Mouse (Mus musculus) spleen, adult 2 months (tissue): ENCODE results near the gene Aox3. TPM values are rescaled to one million over a fixed set of nuclear protein-coding genes. Genes with fewer than 3 reads are reported as not detected.

Source experiments
- DNase-seq, 2 experiments: peaks; one replicate each; pipeline versions ENCODE4 v3.0.0 to v3.0.0-alpha.2; 2012 to 2021; ENCODE audit warnings: low spot score in 2 of 2, low read depth in 1 of 2
- H3K27ac ChIP-seq: fragments of 200-500 bp; 2 replicates; pipeline ENCODE4 v1.5.1; 2012; ENCODE audit warnings: low read length, inconsistent platforms; ENCODE audit not compliant: insufficient read depth
- H3K27me3 ChIP-seq: fragments of 200-500 bp; 2 replicates; pipeline ENCODE4 v1.6.1; 2012; ENCODE audit warnings: mild to moderate bottlenecking, moderate library complexity, low read length, inconsistent platforms; ENCODE audit not compliant: control insufficient read depth, insufficient read depth
- H3K36me3 ChIP-seq: fragments of 200-500 bp; 2 replicates; pipeline ENCODE4 v1.6.1; 2012; ENCODE audit warnings: mild to moderate bottlenecking, low read length, inconsistent platforms; ENCODE audit not compliant: control insufficient read depth, insufficient read depth
- H3K4me1 ChIP-seq: fragments of 200-500 bp; 2 replicates; pipeline ENCODE4 v1.6.1; 2011; ENCODE audit warnings: inconsistent platforms; ENCODE audit not compliant: control insufficient read depth, insufficient read depth, insufficient read length
- H3K4me3 ChIP-seq: fragments of 200-500 bp; 2 replicates; pipeline ENCODE4 v1.5.1; 2011; ENCODE audit warnings: mild to moderate bottlenecking, inconsistent platforms; ENCODE audit not compliant: insufficient read depth, insufficient read length; ENCODE audit errors: extremely low read depth
- CTCF ChIP-seq: fragments of 200-500 bp; IDR thresholded peaks from 2 replicates; pipeline ENCODE4 v1.5.1; 2011; ENCODE audit warnings: mild to moderate bottlenecking, inconsistent platforms; ENCODE audit not compliant: insufficient read depth, insufficient read length, insufficient replicate concordance; ENCODE audit errors: extremely low read depth
- POLR2A ChIP-seq: fragments of 200-500 bp; IDR thresholded peaks from 2 replicates; pipeline ENCODE4 v1.6.1; 2011; ENCODE audit warnings: low read depth, low read length, inconsistent platforms
- WGBS: fragments of 180-500 bp; shearing (Covaris S2); methylation state at CpG from one replicate; pipeline ENCODE4 v1.1.7; 2018; 5-methylcytosine and 5-hydroxymethylcytosine counted together
- polyA plus RNA-seq: library from polyadenylated mRNA; depleted of rRNA; stranded (reverse); fragments of >200 nt; gene quantifications from 2 replicates; pipeline ENCODE4 v1.2.3, GENCODE M21; 2012

Aox3 gene
- polyA plus RNA-seq, 1 experiment = 0.41 TPM

DNA sequence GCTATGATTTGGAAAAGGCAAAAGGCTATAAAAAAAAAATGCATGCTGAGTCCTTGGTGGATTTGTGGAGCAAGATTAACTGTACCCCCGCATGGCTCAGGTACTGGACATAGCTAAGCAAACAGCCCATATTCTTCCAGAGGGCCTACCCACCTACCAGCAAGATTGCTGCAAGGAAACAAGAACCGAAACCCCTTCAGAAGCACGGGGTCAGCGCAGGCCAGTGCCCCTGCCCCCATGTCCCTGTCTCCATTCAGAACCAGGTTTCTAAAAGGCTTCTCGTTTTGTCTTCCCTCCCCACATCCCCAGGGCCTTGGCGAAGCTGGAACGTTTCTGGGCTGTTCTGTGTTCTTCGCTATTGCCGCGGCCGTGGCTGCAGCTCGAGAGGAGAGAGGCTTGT, 81.4 kb downstream of the Aox3 start:
- no peak overlapping the region for H3K4me3 ChIP-seq
- WGBS = 91% methylated on average over 12 of the region's 12 CpGs
- no peak overlapping the region for H3K27ac ChIP-seq
- no peaks in the 10 kb centered on the region for H3K36me3 ChIP-seq
- TF ChIP-seq POLR2A = no peak
- TF ChIP-seq CTCF = no peak
- no peak for DNase-seq
- no peaks in the 10 kb centered on the region for H3K27me3 ChIP-seq
- no peaks in the 10 kb centered on the region for H3K4me1 ChIP-seq

- no peak overlapping the region for H3K4me3 ChIP-seq
- no peak for DNase-seq
- no peaks in the 10 kb centered on the region for H3K36me3 ChIP-seq
- H3K27me3 ChIP-seq = no peaks in the 10 kb centered on the region
- TF ChIP-seq POLR2A = no peak
- TF ChIP-seq CTCF = no peak
- WGBS = 61% methylated on average over 3 of the region's 3 CpGs
- no peak overlapping the region for H3K27ac ChIP-seq
- H3K4me1 ChIP-seq = no peaks in the 10 kb centered on the region
Observed at GRCm38 (mm10) chr1:58194988-58195387, 82.1 kb downstream of the Aox3 start.

GRCm38 (mm10) chr1:58195541-58195940, 82.6 kb downstream of the Aox3 start:
- Histone ChIP-seq H3K4me3 (no peak overlapping the region), H3K27me3 (no peaks in the 10 kb centered on the region), H3K36me3 (no peaks in the 10 kb centered on the region), H3K4me1 (no peaks in the 10 kb centered on the region), H3K27ac (no peak overlapping the region)
- TF ChIP-seq POLR2A (no peak), CTCF (no peak)
- peak; percentile 14 to 55 for DNase-seq
- 15% methylated on average over 10 of the region's 10 CpGs for WGBS

DNA sequence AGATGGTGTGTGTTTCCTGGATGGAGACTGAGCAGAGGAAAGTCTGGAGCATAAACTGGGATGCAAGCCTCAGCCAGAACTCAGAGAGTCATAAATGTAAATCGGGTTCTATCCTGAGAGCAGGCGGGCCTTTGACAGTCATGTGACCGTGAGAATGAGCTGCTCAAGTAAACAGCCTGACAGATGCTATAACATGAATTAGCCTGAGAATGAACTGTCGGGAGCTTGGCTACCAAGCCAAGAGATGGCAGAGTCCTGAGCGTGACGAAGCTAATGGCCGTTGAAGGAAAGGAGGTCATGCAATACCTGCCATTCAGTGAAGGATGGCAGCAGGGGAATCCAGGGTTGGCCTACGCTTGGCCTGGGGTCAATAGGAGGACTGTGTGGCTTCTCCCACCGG, 84.1 kb downstream of the Aox3 start:
- Histone ChIP-seq H3K4me1 (no peaks in the 10 kb centered on the region), H3K4me3 (no peak overlapping the region), H3K36me3 (no peaks in the 10 kb centered on the region), H3K27ac (no peak overlapping the region), H3K27me3 (no peaks in the 10 kb centered on the region)
- 87% methylated on average over 9 of the region's 9 CpGs for WGBS
- DNase-seq = no peak
- TF ChIP-seq POLR2A (no peak), CTCF (no peak)

DNA sequence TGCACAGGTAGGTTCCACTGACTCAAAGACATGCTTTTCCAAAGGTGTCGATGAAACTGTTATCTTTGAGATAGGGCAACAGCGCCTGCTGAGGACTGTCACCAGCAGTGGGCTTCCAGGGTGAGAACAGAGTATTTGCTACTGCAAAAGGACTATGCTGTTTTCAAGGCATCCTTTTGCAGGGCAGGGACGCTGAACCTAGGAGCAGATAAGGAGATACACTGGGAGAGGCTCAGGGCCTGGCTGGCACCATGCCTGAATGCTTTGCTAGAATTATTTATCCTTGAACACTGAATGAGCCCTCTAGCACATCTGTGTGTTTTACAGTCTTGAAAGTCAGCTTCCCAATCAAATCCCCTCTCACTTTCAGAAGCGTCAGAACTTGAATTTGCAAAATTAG, 85.5 kb downstream of the Aox3 start:
- Histone ChIP-seq H3K36me3 (no peaks in the 10 kb centered on the region), H3K4me1 (no peaks in the 10 kb centered on the region), H3K27ac (no peak overlapping the region), H3K27me3 (no peaks in the 10 kb centered on the region), H3K4me3 (no peak overlapping the region)
- TF ChIP-seq POLR2A (no peak), CTCF (no peak)
- 86% methylated on average over 4 of the region's 4 CpGs for WGBS
- no peak for DNase-seq

DNA sequence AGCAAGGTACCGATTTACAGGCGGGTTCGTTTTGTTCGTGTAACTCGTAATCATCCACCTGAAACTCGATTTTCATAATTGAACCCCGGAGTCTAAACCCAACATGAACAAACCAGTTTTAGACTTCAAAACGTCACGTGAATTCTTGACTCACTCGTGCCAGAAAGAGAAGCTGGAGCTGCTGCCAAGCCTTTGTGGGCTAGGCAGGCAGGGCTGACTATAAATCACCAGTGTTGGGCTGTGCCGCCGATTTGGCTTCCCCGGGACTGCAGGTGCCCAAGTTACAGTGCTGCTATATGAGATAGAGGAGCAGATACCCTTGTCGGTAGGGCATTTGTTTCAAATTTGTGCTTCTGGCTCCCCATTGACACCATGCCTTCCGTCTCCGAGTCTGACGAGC, 97.3 kb downstream of the Aox3 start, which contains the start of gene Aox4:
Gene Aox4 (plus strand): TSS at position 195 of the 400 bp plus-strand sequence.
- Histone ChIP-seq H3K36me3 (no peaks in the 10 kb centered on the region), H3K4me3 (no peak within 1 kb of the TSS), H3K27ac (no peak within 1 kb of the TSS), H3K4me1 (no peaks in the 10 kb centered on the region), H3K27me3 (no peaks in the 10 kb centered on the region)
- no peak for DNase-seq
- WGBS = 14% methylated on average over 17 of the region's 17 CpGs
- TF ChIP-seq CTCF (no peak), POLR2A (no peak)

DNA sequence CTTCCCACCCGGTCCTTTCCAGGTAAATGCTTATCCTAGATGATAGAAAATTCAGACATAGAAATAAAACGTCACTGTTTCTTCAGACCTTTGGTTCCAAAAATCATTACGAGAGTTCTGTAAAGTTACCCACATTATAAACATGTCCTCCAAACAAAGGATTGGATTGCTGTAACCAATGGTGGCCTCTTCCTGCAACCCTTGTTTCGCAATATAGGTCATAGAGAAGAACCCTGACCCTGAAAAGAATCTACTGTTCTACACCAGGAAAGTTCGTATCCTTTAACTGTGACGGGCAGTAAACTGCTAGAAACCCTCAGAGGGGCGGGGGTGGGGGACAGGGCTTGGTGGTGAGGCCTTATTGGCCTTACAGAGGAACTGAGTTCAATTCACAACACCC, 99.9 kb downstream of the Aox3 start:
- no peak overlapping the region for H3K4me3 ChIP-seq
- no peak overlapping the region for H3K27ac ChIP-seq
- no peaks in the 10 kb centered on the region for H3K27me3 ChIP-seq
- no peaks in the 10 kb centered on the region for H3K36me3 ChIP-seq
- H3K4me1 ChIP-seq = no peaks in the 10 kb centered on the region
- DNase-seq = no peak
- WGBS = 84% methylated on average over 7 of the region's 7 CpGs
- TF ChIP-seq CTCF = no peak
- TF ChIP-seq POLR2A = no peak
